33 mouse cellular contexts compared by ENCODE assay signal in the genomic region with DNA sequence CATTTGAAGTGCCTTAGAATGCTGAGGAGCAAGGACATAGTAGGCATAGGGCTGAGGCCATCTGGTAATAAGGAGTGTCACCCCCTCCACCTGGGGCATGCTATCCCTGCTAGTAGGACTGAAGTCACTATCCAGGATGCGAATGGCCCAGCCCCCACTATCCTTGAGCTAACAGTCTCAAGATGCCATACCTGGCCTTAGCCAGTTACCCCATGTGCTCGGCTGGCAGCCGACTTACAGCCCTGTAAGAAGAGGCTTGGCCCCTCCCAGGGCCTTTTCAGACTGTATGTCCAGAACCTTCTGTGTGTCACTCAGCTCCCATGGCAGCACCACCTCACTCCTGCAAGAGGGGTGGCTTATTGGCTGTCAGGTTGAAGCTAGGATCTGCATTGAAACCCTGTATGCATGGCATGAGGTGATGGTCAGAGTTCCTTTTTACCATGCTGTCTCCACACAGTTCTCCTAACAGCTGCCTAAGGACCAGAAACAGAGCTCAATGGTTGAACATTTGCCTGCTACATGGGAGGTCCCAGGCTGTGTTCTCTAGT. TPM values are rescaled to one million over a fixed set of nuclear protein-coding genes. Genes with fewer than 3 reads are reported as not detected.
DNase-seq lines count a peak whose midpoint lies in the region; TF ChIP-seq lines count a peak whose summit lies in the region.
"Had no signal": no experiment of that assay in that cellular context is flagged by ENCODE, and none has a peak within 500 bp of the region (broad histone marks: within the 10 kb centered on the region; RNA-seq: fewer than 3 reads in every experiment).

No protein-coding gene starts in this region.

- TF ChIP-seq CTCF in gastrocnemius, adult 2 months (IDR thresholded peaks at IDR 0.05), result no peak
- no peak for TF ChIP-seq CTCF in left cerebral cortex, adult 2 months (IDR thresholded peaks at IDR 0.05)
- TF ChIP-seq CTCF in kidney, adult 2 months (conservative IDR thresholded peaks at IDR 0.05; ENCODE audit: insufficient read depth, insufficient read length, low read depth, low read length), result no peak

- H3K4me3 ChIP-seq in gastrocnemius, adult 2 months, result no peak overlapping the region
- H3K4me3 ChIP-seq in left cerebral cortex, adult 2 months, result no peak overlapping the region
- no peak overlapping the region for H3K4me3 ChIP-seq in kidney, adult 2 months (ENCODE audit: insufficient read depth, low read depth, low read length)
- H3K4me3 ChIP-seq: embryonic facial prominence, embryonic 12.5 days; hindbrain, embryonic 13.5 days; limb, embryonic 12.5 days; lung, embryonic 15.5 days; megakaryocyte, embryonic 14.5 days; midbrain, embryonic 12.5 days; myocyte; neural tube, embryonic 12.5 days had no signal

- peak overlapping the region; percentile 71 for H3K27ac ChIP-seq in gastrocnemius, adult 2 months
- peak overlapping the region; percentile 93 for H3K27ac ChIP-seq in left cerebral cortex, adult 2 months
- H3K27ac ChIP-seq in kidney, adult 2 months (ENCODE audit: insufficient read depth, low read depth, low read length), result no peak overlapping the region
- H3K27ac ChIP-seq: embryonic facial prominence, embryonic 12.5 days; hindbrain, embryonic 13.5 days; limb, embryonic 12.5 days; midbrain, embryonic 12.5 days; neural tube, embryonic 12.5 days had no signal

- H3K27me3 ChIP-seq in kidney, adult 2 months (replicated peaks; ENCODE audit: control insufficient read depth, insufficient read depth, low read length), result no peaks in the 10 kb centered on the region
- H3K27me3 ChIP-seq: embryonic facial prominence, embryonic 12.5 days; hindbrain, embryonic 13.5 days; limb, embryonic 12.5 days; lung, embryonic 15.5 days; midbrain, embryonic 12.5 days; neural tube, embryonic 12.5 days had no signal

- intact Hi-C loops in gastrocnemius, adult 2 months (cut with DNase I), result no loop called here
- intact Hi-C loops in gastrocnemius, postnatal 36 days (cut with DNase I), result no loop called here
- intact Hi-C loops in left cerebral cortex, adult 2 months (cut with DNase I), result no loop called here

- H3K36me3 ChIP-seq in kidney, adult 2 months (ENCODE audit: control insufficient read depth, insufficient read depth, low read length), result no peaks in the 10 kb centered on the region
- H3K36me3 ChIP-seq: embryonic facial prominence, embryonic 12.5 days; hindbrain, embryonic 13.5 days; limb, embryonic 12.5 days; lung, embryonic 15.5 days; midbrain, embryonic 12.5 days; neural tube, embryonic 12.5 days had no signal

- WGBS in kidney, adult 2 months, result 86% methylated on average over 3 of the region's 3 CpGs

- TF ChIP-seq POLR2A in kidney, adult 2 months (IDR thresholded peaks at IDR 0.05; ENCODE audit: low read depth, low read length), result no peak

- no peak for DNase-seq in gastrocnemius, adult 2 months
- no peak for DNase-seq in gastrocnemius, postnatal 36 days
- no peak for DNase-seq in left cerebral cortex, adult 2 months (ENCODE audit: extremely low spot score in 1 of 2, low spot score in 2 of 2)
- DNase-seq in left cerebral cortex, adult 8-10 months (ENCODE audit: low spot score in 2 of 2), result no peak
- DNase-seq in cerebellum, adult 9-11 months, result peak; percentile 73
- peak; percentile 68 to 69 for DNase-seq in cerebellum, postnatal 25 days
- DNase-seq in kidney, adult 2 months, result no peak
- DNase-seq: B cell, adult 2 months; embryo, embryonic 11 days; gastrocnemius, postnatal 25 days; heart, adult 18-20 months; heart, postnatal 4 days; lung, postnatal 4 days; right cerebral cortex, adult 18-20 months; spleen, adult 18-20 months; thymus, postnatal 14 days had no signal

- peaks cover 3% of the 10 kb centered on the region; the same call in 1 of the 2 replicates for H3K4me1 ChIP-seq in kidney, adult 2 months (ENCODE audit: control insufficient read depth, insufficient read depth, low read length)
- H3K4me1 ChIP-seq: embryonic facial prominence, embryonic 12.5 days; limb, embryonic 12.5 days; megakaryocyte, embryonic 14.5 days; midbrain, embryonic 12.5 days; neural tube, embryonic 12.5 days had no signal

RNA-seq across cellular contexts. Expression of a gene that starts 26.6 kb away (rescaled TPM):
- not detected for total RNA-seq in gastrocnemius, adult 2 months (2021)
- total RNA-seq in gastrocnemius, postnatal 36 days (2021), result not detected
- total RNA-seq in left cerebral cortex, adult 2 months (2021), result 1 to 10 TPM in 1 of 2 experiments, under 1 TPM in 1; 0.91 to 3.2 TPM
- total RNA-seq in left cerebral cortex, adult 8-10 months (2022), result 1 to 10 TPM in 2 of 4 experiments, under 1 TPM in 2; 0.72 to 2.4 (median 1.0) TPM
- polyA plus RNA-seq in kidney, adult 2 months (2012; rRNA removed), result 0.14 TPM in 1 of 2 replicates, not detected in the other
- total RNA-seq: heart, adult 18-20 months; liver, adult 2 months; midbrain, postnatal 0 days had no signal
- polyA plus RNA-seq: adrenal gland, adult 2 months; embryonic facial prominence, embryonic 12.5 days; forebrain, embryonic 14.5 days; heart, embryonic 11.5 days; hindbrain, embryonic 13.5 days; intestine, postnatal 0 days; kidney, embryonic 14.5 days; limb, embryonic 12.5 days; liver, adult 2 months; liver, embryonic 16.5 days; lung, embryonic 15.5 days; midbrain, embryonic 12.5 days; midbrain, postnatal 0 days; myocyte; neural tube, embryonic 12.5 days; stomach, embryonic 16.5 days had no signal

Comparison
In these comparisons a context has a peak if more than half of its experiments do, and no peak if none do; other contexts are left out.
1. DNase-seq: peak in cerebellum, adult 9-11 months (single experiment) and cerebellum, postnatal 25 days (2 of 2); none in gastrocnemius, adult 2 months (single experiment), gastrocnemius, postnatal 36 days (0 of 2), left cerebral cortex, adult 2 months (0 of 2), left cerebral cortex, adult 8-10 months (0 of 2) and kidney, adult 2 months (single experiment).